Mouse (Mus musculus) kidney, adult 9 months (tissue): ENCODE measurements around the gene Maco1.
A peak's percentile ranks its signal among the peaks of the same experiment; 100 is the strongest.
"Not testable (repeated sequence)": the region's sequence is repeated elsewhere in the genome, so short reads cannot be mapped to it uniquely, and the experiment has no call there.

Source experiments
- DNase-seq: peaks from one replicate; pipeline ENCODE4 v3.0.0; 2022

The Maco1 gene

GRCm38 (mm10) chr4:134802765-134803164, 50.4 kb downstream of the Maco1 start:
- no peak for DNase-seq

- peak; percentile 80 for DNase-seq
Observed at GRCm38 (mm10) chr4:134802155-134802554, 51.0 kb downstream of the Maco1 start.

GRCm38 (mm10) chr4:134800693-134801092, 52.5 kb downstream of the Maco1 start:
- DNase-seq = no peak

- no peak for DNase-seq
Observed at GRCm38 (mm10) chr4:134800098-134800497, 53.0 kb downstream of the Maco1 start.

GRCm38 (mm10) chr4:134799272-134799671, 53.9 kb downstream of the Maco1 start:
- peak; percentile 74 for DNase-seq

GRCm38 (mm10) chr4:134798861-134799260, 54.3 kb downstream of the Maco1 start:
- peak; percentile 74 for DNase-seq

GRCm38 (mm10) chr4:134797621-134798020, 55.5 kb downstream of the Maco1 start:
- DNase-seq = peak; percentile 33

GRCm38 (mm10) chr4:134796581-134797361, 56.4 kb downstream of the Maco1 start:
- DNase-seq = peak; percentile 51

- no peak for DNase-seq
Observed at GRCm38 (mm10) chr4:134795819-134796485, 57.2 kb downstream of the Maco1 start.

GRCm38 (mm10) chr4:134794959-134795358, 58.2 kb downstream of the Maco1 start:
- not testable (repeated sequence) for DNase-seq

- peak; percentile 65 for DNase-seq
Observed at GRCm38 (mm10) chr4:134793213-134793956, 59.8 kb downstream of the Maco1 start.

GRCm38 (mm10) chr4:134791731-134792130, 61.4 kb downstream of the Maco1 start:
- no peak for DNase-seq

- DNase-seq = no peak
Observed at GRCm38 (mm10) chr4:134786946-134787345, 66.2 kb downstream of the Maco1 start.

- no peak for DNase-seq
Observed at GRCm38 (mm10) chr4:134784701-134785100, 68.4 kb downstream of the Maco1 start.

- peak; percentile 80 for DNase-seq
Observed at GRCm38 (mm10) chr4:134779136-134779934, 73.8 kb downstream of the Maco1 start.

- DNase-seq = no peak
Observed at GRCm38 (mm10) chr4:134776246-134776645, 76.9 kb downstream of the Maco1 start.

GRCm38 (mm10) chr4:134775234-134775944, 77.8 kb downstream of the Maco1 start:
- DNase-seq = no peak

GRCm38 (mm10) chr4:134774126-134774525, 79.0 kb downstream of the Maco1 start:
- DNase-seq = no peak

GRCm38 (mm10) chr4:134772805-134773674, 80.1 kb downstream of the Maco1 start:
- no peak for DNase-seq

- DNase-seq = no peak
Observed at GRCm38 (mm10) chr4:134769891-134770290, 83.3 kb downstream of the Maco1 start.
